Mouse (Mus musculus) bone marrow macrophage, adult 2 months (primary cell): Measurements from ENCODE around the gene Fzd1. TPM values are rescaled to one million over a fixed set of nuclear protein-coding genes. Genes with fewer than 3 reads are reported as not detected.

Experiments
- H3K27ac ChIP-seq: 2 replicates; pipeline ENCODE4 v1.5.1; 2012; ENCODE audit warnings: low read depth, low read length; ENCODE audit not compliant: insufficient read depth
- H3K4me1 ChIP-seq: 2 replicates; pipeline ENCODE4 v1.6.1; 2012; ENCODE audit warnings: low read length; ENCODE audit not compliant: control insufficient read depth, insufficient read depth
- H3K4me3 ChIP-seq: 2 replicates; pipeline ENCODE4 v1.5.1; 2012; ENCODE audit warnings: mild to moderate bottlenecking, low read length, moderate library complexity; ENCODE audit not compliant: insufficient read depth
- CTCF ChIP-seq: IDR thresholded peaks from 2 replicates; pipeline ENCODE4 v1.5.1; 2012; ENCODE audit warnings: low read depth, mild to moderate bottlenecking, low read length, moderate library complexity
- POLR2A ChIP-seq: IDR thresholded peaks from 2 replicates; pipeline ENCODE4 v1.6.1; 2012; ENCODE audit warnings: mild to moderate bottlenecking, low read depth, low read length, borderline replicate concordance
- polyA plus RNA-seq: library from polyadenylated mRNA; stranded (reverse); fragments of >200 nt; gene quantifications from 2 replicates; pipeline ENCODE4 v1.2.4, GENCODE M21; 2012; ENCODE audit not compliant: missing spikeins, insufficient read depth, insufficient read length

The Fzd1 gene
- polyA plus RNA-seq: 0.57 and 0.70 TPM in 2 replicates

- Histone ChIP-seq H3K27ac (no peak within 1 kb of the TSS), H3K4me3 (peak within 1 kb of the TSS; percentile 79), H3K4me1 (no peaks in the 10 kb centered on the region)
- TF ChIP-seq POLR2A (no peak), CTCF (no peak)
Measured at GRCm38 (mm10) chr5:4757902-4758301, at the start of gene Fzd1. Gene Fzd1, minus strand, starts transcription at chr5:4758035.

DNA sequence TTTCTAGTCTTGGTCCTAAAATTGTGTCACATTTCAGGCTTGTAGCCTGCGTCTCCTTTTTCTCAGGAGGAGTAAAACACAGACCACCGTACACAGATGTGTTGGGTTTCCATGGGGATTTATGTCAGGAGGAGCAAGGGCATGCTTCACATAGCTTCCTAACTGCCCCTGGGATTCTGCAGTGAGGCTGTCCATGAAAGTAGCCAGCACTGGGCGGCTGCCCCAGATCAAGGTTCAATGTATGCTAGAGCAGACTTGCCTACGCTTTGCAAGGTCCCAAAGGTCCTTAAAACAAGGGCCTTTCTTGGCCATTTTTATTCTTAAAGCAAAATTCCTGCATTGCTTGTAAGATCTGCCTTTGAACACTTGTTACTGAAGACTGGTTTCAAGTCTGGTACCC, 47.4 kb upstream of the Fzd1 start:
- TF ChIP-seq CTCF (no peak), POLR2A (no peak)
- Histone ChIP-seq H3K4me1 (no peaks in the 10 kb centered on the region; the same call in 1 of the 2 replicates), H3K4me3 (no peak overlapping the region)

GRCm38 (mm10) chr5:4803708-4804107, 45.9 kb upstream of the Fzd1 start:
- no peak for TF ChIP-seq CTCF
- no peak for TF ChIP-seq POLR2A
- Histone ChIP-seq H3K4me1 (no peaks in the 10 kb centered on the region; the same call in 1 of the 2 replicates), H3K27ac (no peak overlapping the region), H3K4me3 (no peak overlapping the region)

More for the DNA sequence above, 47.4 kb upstream of the Fzd1 start:
- H3K27ac ChIP-seq: no peak overlapping the region

DNA sequence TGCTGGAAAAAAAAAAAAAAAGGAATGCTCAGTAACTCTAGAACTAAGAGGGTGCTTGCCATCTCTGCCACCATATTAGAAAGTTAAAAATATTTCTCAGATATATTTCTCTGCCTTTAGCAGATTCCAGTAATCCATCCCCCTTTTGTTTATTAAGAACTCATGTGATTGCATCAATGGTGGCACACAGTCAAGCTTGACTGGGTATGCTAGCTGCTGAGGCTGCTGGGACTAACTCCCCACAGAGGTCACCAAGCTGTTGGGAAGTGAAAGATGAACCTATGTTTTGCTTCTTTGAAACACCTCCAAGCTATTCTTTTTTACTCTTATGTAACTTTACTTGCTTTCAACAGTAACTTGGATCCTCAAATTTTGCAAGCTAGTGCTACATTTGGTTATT, 44.1 kb upstream of the Fzd1 start:
- Histone ChIP-seq H3K27ac (no peak overlapping the region), H3K4me3 (no peak overlapping the region), H3K4me1 (no peaks in the 10 kb centered on the region; the same call in 1 of the 2 replicates)
- no peak for TF ChIP-seq CTCF
- TF ChIP-seq POLR2A: no peak

GRCm38 (mm10) chr5:4801096-4801850, 43.4 kb upstream of the Fzd1 start:
- TF ChIP-seq CTCF (no peak), POLR2A (no peak)
- H3K4me1 ChIP-seq: no peaks in the 10 kb centered on the region; the same call in 1 of the 2 replicates
- no peak overlapping the region for H3K27ac ChIP-seq
- H3K4me3 ChIP-seq: no peak overlapping the region

DNA sequence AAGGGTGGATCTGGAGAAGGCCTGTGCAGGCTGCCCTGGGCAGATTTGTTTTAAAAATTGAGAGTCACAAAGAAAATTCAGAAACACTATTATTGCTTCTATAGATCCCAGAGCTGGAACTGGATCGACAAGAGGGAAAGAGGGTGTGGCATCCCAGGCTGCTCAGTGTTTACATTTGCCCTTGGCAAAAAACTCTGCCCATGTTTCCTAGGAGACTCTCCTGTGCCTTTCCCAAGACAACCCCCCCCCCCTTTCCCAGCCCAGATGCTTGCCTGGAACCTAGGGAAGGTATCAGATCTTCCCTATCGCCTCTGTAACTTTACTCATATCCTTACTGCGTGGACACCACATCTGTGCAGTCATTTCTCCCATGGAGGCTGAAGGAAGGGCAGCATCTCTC, 33.4 kb upstream of the Fzd1 start:
- Histone ChIP-seq H3K4me3 (no peak overlapping the region), H3K27ac (no peak overlapping the region), H3K4me1 (no peaks in the 10 kb centered on the region)
- TF ChIP-seq POLR2A: no peak
- no peak for TF ChIP-seq CTCF

DNA sequence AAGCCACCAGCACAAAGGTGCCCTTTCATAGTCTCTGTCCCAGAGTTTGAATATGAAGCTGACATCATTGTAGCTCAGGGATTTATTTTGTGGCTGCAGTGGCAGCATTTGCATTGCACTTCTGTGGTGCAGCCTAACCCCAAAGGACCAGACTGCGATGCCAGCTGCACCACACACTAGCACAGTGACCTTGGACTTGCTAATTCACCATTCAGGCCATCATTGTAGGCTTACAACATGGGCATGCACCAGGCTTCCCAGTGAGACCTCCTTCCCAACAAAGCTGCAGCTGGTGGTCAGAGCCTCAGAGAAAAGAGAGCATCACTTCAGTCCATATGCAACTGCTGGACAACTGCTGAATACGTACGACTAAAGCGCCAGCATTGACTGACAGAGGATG, 32.4 kb upstream of the Fzd1 start:
- TF ChIP-seq CTCF (no peak), POLR2A (no peak)
- no peak overlapping the region for H3K4me3 ChIP-seq
- H3K27ac ChIP-seq: no peak overlapping the region
- no peaks in the 10 kb centered on the region for H3K4me1 ChIP-seq

GRCm38 (mm10) chr5:4788484-4788883, 30.6 kb upstream of the Fzd1 start:
- Histone ChIP-seq H3K4me1 (no peaks in the 10 kb centered on the region), H3K27ac (no peak overlapping the region), H3K4me3 (no peak overlapping the region)
- TF ChIP-seq CTCF: no peak

- no peak for TF ChIP-seq CTCF
- TF ChIP-seq POLR2A: no peak
- Histone ChIP-seq H3K4me1 (no peaks in the 10 kb centered on the region), H3K4me3 (no peak overlapping the region), H3K27ac (no peak overlapping the region)
Measured at GRCm38 (mm10) chr5:4786816-4787215, 29.0 kb upstream of the Fzd1 start.

DNA sequence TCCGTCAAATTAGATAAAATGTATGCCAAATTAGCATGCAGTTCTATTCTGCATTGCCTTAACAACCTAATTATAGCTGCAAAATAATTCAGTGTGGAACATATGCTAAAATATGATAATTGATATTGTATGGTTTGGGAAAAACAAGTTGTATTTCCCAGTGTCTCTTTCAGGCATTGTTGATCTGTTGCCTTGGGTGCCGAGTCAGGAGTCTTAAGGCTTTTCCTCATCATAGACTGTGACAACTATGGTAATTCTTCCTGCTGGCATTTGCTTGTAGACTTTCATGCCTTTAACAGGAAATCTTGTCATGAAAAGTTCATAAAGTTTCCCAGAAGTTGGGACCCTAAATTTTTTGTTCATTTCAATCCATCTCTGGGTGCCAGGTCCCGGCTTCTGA, 20.4 kb upstream of the Fzd1 start:
- Histone ChIP-seq H3K4me3 (no peak overlapping the region), H3K27ac (no peak overlapping the region), H3K4me1 (no peaks in the 10 kb centered on the region)
- TF ChIP-seq POLR2A (no peak), CTCF (no peak)

- Histone ChIP-seq H3K4me1 (no peaks in the 10 kb centered on the region), H3K4me3 (no peak overlapping the region), H3K27ac (no peak overlapping the region)
- TF ChIP-seq CTCF (no peak), POLR2A (no peak)
Measured at GRCm38 (mm10) chr5:4776495-4776894, 18.7 kb upstream of the Fzd1 start.
